Mouse (Mus musculus) retina, adult 2 months (tissue): ENCODE results near the gene Cpsf3.

Experiments
- DNase-seq: peaks from one replicate; pipeline ENCODE4 v3.0.0-alpha.2; 2012; ENCODE audit warnings: low read depth, low spot score

The Cpsf3 gene

GRCm38 (mm10) chr12:21284761-21285441, at the start of gene Cpsf3:
Gene Cpsf3 (plus strand): TSS chr12:21285391.
- no peak for DNase-seq

GRCm38 (mm10) chr12:21241965-21242364, 43.2 kb upstream of the Cpsf3 start:
- DNase-seq = no peak

- no peak for DNase-seq
Observed at GRCm38 (mm10) chr12:21244375-21244960, 40.7 kb upstream of the Cpsf3 start.

GRCm38 (mm10) chr12:21247711-21248392, 37.3 kb upstream of the Cpsf3 start:
- no peak for DNase-seq

- no peak for DNase-seq
Observed at GRCm38 (mm10) chr12:21260494-21261256, 24.5 kb upstream of the Cpsf3 start.

GRCm38 (mm10) chr12:21261521-21261920, 23.7 kb upstream of the Cpsf3 start:
- DNase-seq = no peak

GRCm38 (mm10) chr12:21263256-21263655, 21.9 kb upstream of the Cpsf3 start:
- no peak for DNase-seq

- no peak for DNase-seq
Observed at GRCm38 (mm10) chr12:21264241-21264640, 20.9 kb upstream of the Cpsf3 start.

- no peak for DNase-seq
Observed at GRCm38 (mm10) chr12:21264970-21265369, 20.2 kb upstream of the Cpsf3 start.

GRCm38 (mm10) chr12:21265501-21265900, 19.7 kb upstream of the Cpsf3 start:
- no peak for DNase-seq

- DNase-seq = no peak
Observed at GRCm38 (mm10) chr12:21265946-21266783, 19.0 kb upstream of the Cpsf3 start.

GRCm38 (mm10) chr12:21266784-21267098, 18.4 kb upstream of the Cpsf3 start:
- DNase-seq = no peak

GRCm38 (mm10) chr12:21268083-21268616, 17.0 kb upstream of the Cpsf3 start:
- no peak for DNase-seq

- DNase-seq = no peak
Observed at GRCm38 (mm10) chr12:21274446-21274845, 10.7 kb upstream of the Cpsf3 start.

GRCm38 (mm10) chr12:21277352-21277864, 7.8 kb upstream of the Cpsf3 start:
- DNase-seq = no peak

GRCm38 (mm10) chr12:21285508-21286242, 484 bp downstream of the Cpsf3 start:
- DNase-seq = no peak

GRCm38 (mm10) chr12:21286243-21286622, 1.0 kb downstream of the Cpsf3 start, which contains the start of gene Itgb1bp1:
Gene Itgb1bp1 (minus strand): TSS chr12:21286284.
- peak; percentile 97 for DNase-seq

GRCm38 (mm10) chr12:21286712-21287650, 1.8 kb downstream of the Cpsf3 start:
- DNase-seq = no peak
